Mouse (Mus musculus): ENCODE measurements around the gene Helz2.

Helz2 gene

GRCm38 (mm10) chr2:181237251-181238014 is 4.4 kb downstream of the Helz2 start:
- no peak for DNase-seq

- no peak for DNase-seq
These were observed 5.9 kb downstream of the Helz2 start for GRCm38 (mm10) chr2:181235681-181236566.

GRCm38 (mm10) chr2:181234680-181235079 is 7.1 kb downstream of the Helz2 start:
- no peak for DNase-seq

- DNase-seq = no peak
These were observed 8.4 kb downstream of the Helz2 start for GRCm38 (mm10) chr2:181233443-181233842.

GRCm38 (mm10) chr2:181231171-181231570 is 10.7 kb downstream of the Helz2 start:
- no peak for DNase-seq

- DNase-seq = no peak
These were observed 13.5 kb downstream of the Helz2 start for GRCm38 (mm10) chr2:181228335-181228734.

GRCm38 (mm10) chr2:181227122-181227521 is 14.7 kb downstream of the Helz2 start:
- no peak for DNase-seq

- no peak for DNase-seq
These were observed 16.8 kb downstream of the Helz2 start for GRCm38 (mm10) chr2:181224994-181225393.

- DNase-seq = no peak
These were observed 21.5 kb downstream of the Helz2 start for GRCm38 (mm10) chr2:181220361-181220760.

- DNase-seq = peak; percentile 77 to 90
These were observed 22.1 kb downstream of the Helz2 start, which contains the start of gene Fndc11 for GRCm38 (mm10) chr2:181219538-181220216. Fndc11 (plus strand) TSS chr2:181220013.

- no peak for DNase-seq
These were observed 22.8 kb downstream of the Helz2 start for GRCm38 (mm10) chr2:181218881-181219485.

GRCm38 (mm10) chr2:181216037-181216436 is 25.8 kb downstream of the Helz2 start:
- no peak for DNase-seq

- DNase-seq = peak in 1 of 2 experiments; percentile 59
These were observed 28.8 kb downstream of the Helz2 start, which contains the start of gene Srms for GRCm38 (mm10) chr2:181213021-181213445. Srms (minus strand) TSS chr2:181213185.

GRCm38 (mm10) chr2:181212389-181213020 is 29.3 kb downstream of the Helz2 start:
- peak in 1 of 2 experiments; percentile 42 for DNase-seq

- no peak for DNase-seq
These were observed 35.7 kb downstream of the Helz2 start for GRCm38 (mm10) chr2:181206118-181206517.

GRCm38 (mm10) chr2:181205678-181206077 is 36.1 kb downstream of the Helz2 start:
- no peak for DNase-seq

- DNase-seq = no peak
These were observed 38.9 kb downstream of the Helz2 start for GRCm38 (mm10) chr2:181202886-181203285.

- DNase-seq = no peak
These were observed 39.4 kb downstream of the Helz2 start, which contains the start of gene Ptk6 for GRCm38 (mm10) chr2:181202422-181202821. Ptk6 (minus strand) TSS chr2:181202789.

GRCm38 (mm10) chr2:181201606-181202005 is 40.2 kb downstream of the Helz2 start:
- DNase-seq = no peak

GRCm38 (mm10) chr2:181196628-181197300 is 45.1 kb downstream of the Helz2 start:
- no peak for DNase-seq

GRCm38 (mm10) chr2:181193044-181193443 is 48.8 kb downstream of the Helz2 start:
- DNase-seq = no peak
